Mouse (Mus musculus) olfactory bulb, adult 2 months (tissue): Measurements from ENCODE around the gene Gm45799.

Experiments used
- CTCF ChIP-seq: fragments of 200-500 bp; IDR thresholded peaks from 2 replicates; pipeline ENCODE4 v1.5.1; 2012; ENCODE audit warnings: low read depth, mild to moderate bottlenecking, low read length, moderate library complexity; ENCODE audit not compliant: insufficient read depth
- POLR2A ChIP-seq: fragments of 200-500 bp; IDR thresholded peaks from 2 replicates; pipeline ENCODE4 v1.6.1; 2012; ENCODE audit warnings: mild to moderate bottlenecking, low read depth, low read length, moderate library complexity; ENCODE audit not compliant: insufficient read depth

GRCm38 (mm10) chr7:105703184-105703583 is 62.8 kb downstream of the Gm45799 start:
- no peak for TF ChIP-seq CTCF
- TF ChIP-seq POLR2A = no peak
